Mouse (Mus musculus) lung, postnatal 0 days (tissue): ENCODE results near the gene Sipa1l2.

ENCODE experiments used
- CTCF ChIP-seq: IDR thresholded peaks from 2 replicates; pipeline ENCODE4 v1.5.1; 2016; ENCODE audit warnings: antibody characterized with exemption, mild to moderate bottlenecking
- EP300 ChIP-seq: IDR thresholded peaks from 2 replicates; pipeline ENCODE4 v1.6.1; 2016; ENCODE audit warnings: antibody characterized with exemption, mild to moderate bottlenecking, control low read depth

DNA sequence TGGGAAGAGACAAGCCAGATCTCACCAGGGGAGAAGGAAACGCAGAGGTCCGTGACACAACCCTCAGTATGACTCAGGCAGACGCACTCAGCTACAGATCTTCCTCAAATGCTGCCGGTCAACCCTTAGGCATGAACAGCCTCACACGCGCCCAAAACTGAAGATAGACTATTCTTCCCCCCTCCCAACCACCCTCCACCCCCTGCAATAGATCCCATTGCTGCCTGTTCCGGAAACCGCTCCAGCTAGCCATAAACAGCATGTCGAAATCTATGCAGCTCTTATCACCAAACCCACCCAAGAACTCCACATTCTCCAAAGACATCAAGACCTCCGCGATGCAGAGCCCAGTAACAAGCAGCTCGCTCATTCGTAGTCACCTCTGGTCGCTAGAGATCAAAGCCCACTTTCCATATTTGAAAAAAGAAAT is 1.2 kb downstream of the Sipa1l2 start:
- TF ChIP-seq CTCF (no peak), EP300 (no peak)
